Mouse (Mus musculus) G1E (cell line): Measurements from ENCODE around the gene Lrriq1. TPM values are rescaled to one million over a fixed set of nuclear protein-coding genes. Genes with fewer than 3 reads are reported as not detected.

Source experiments
- ATAC-seq: 2 replicates; pipeline ENCODE4 v1.8.0; 2016; ENCODE audit warnings: mild to moderate bottlenecking; ENCODE audit not compliant: insufficient number of reproducible peaks, poor library complexity, low FRiP score, severe bottlenecking; ENCODE audit errors: extremely low read depth
- DNase-seq: peaks from one replicate; pipeline ENCODE4 v3.0.0; 2012; ENCODE audit warnings: low spot score
- H3K27me3 ChIP-seq: 2 replicates; pipeline ENCODE4 v1.6.1; 2012; ENCODE audit warnings: mild to moderate bottlenecking, low read length, inconsistent platforms; ENCODE audit not compliant: insufficient read depth
- H3K36me3 ChIP-seq: replicated peaks from 2 replicates; pipeline ENCODE3; 2012; ENCODE audit warnings: mild to moderate bottlenecking, inconsistent platforms
- H3K4me1 ChIP-seq: 2 replicates; pipeline ENCODE4 v1.6.1; 2012; ENCODE audit warnings: low read depth, low read length, inconsistent platforms, mixed read lengths; ENCODE audit not compliant: insufficient read depth
- H3K4me3 ChIP-seq: 2 replicates; pipeline ENCODE4 v1.5.1; 2012; ENCODE audit warnings: low read depth, mild to moderate bottlenecking, inconsistent platforms, low read length, moderate library complexity, mixed read lengths
- H3K9me3 ChIP-seq: replicated peaks from 2 replicates; pipeline ENCODE4 v1.6.1; 2012; ENCODE audit warnings: inconsistent platforms
- CTCF ChIP-seq: IDR thresholded peaks from 2 replicates; pipeline ENCODE4 v1.5.1; 2012; ENCODE audit warnings: low read depth, low read length, inconsistent platforms, mixed read lengths
- GATA1 ChIP-seq: IDR thresholded peaks from 2 replicates; pipeline ENCODE4 v1.6.1; 2012; ENCODE audit warnings: borderline replicate concordance, low read length, inconsistent platforms, mixed read lengths
- GATA2 ChIP-seq: IDR thresholded peaks from 2 replicates; pipeline ENCODE4 v1.6.1; 2012; ENCODE audit warnings: low read depth, low read length, inconsistent platforms, borderline replicate concordance
- POLR2AphosphoS5 ChIP-seq: IDR thresholded peaks from 2 replicates; pipeline ENCODE4 v1.6.1; 2012; ENCODE audit warnings: low read depth, low read length, inconsistent platforms; ENCODE audit not compliant: insufficient replicate concordance
- TAL1 ChIP-seq: conservative IDR thresholded peaks from 2 replicates; pipeline ENCODE4 v1.6.1; 2012; ENCODE audit warnings: low read depth, low read length, inconsistent platforms, mixed read lengths
- polyA plus RNA-seq: library from polyadenylated mRNA; stranded (reverse); fragments of >175 nt; gene quantifications from 2 replicates; pipeline ENCODE4 v1.2.3, GENCODE M21; 2012
- total RNA-seq, 2 experiments: library from RNA; stranded (forward) in 1 of 2; stranded (reverse) in 1 of 2; fragments of 200-1000 nt in 1 of 2; fragments of >200 nt in 1 of 2; fragmentation: Nextera tagmentation in 1 of 2; gene quantifications; 2 replicates each; pipeline ENCODE4 v1.2.3; 2014 to 2017

Lrriq1 gene
- total RNA-seq (2014; fragmentation: Nextera tagmentation) (not detected in 2 replicates), total RNA-seq (2017) (0.12 and 0.22 TPM in 2 replicates), polyA plus RNA-seq (not detected in 2 replicates)

DNA sequence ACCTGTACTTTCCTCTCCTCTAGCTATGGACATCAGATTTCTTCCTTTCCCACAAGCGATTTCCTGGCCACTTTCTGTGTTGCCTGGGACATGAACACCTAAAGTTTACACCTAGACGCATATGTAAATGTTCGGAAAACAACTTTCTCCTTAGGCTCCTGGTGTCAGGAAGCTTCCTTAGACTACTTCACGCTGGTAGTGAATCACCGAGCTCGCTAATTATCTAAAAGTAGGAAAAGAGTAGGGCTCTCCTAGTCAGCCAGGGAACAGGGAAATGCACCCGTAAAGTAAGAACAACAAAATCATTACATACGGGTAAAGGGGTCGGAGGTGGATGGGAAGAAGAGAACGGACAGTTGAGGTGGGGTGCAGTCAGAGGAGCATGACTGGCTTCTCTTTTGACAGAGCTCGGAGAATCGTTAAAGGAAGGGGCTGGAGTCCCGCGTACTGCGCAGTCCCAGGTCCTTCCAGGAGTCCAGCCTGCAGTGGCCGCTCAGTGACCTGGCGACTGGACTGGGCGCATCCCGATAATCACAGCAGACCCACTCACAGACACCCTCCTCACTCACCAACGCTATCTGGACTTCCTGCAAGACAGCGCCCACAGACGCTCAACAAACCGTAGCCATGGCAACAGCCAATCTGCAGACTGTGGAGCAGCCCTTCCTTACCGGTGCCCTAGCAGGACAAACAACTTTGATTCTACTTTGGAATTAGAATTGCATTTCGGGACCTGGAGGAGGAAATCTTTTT lies at the start of gene Lrriq1:
Gene Lrriq1, minus strand, starts transcription at position 616 of the 753 bp plus-strand sequence.
- no peak within 1 kb of the TSS for H3K4me3 ChIP-seq
- TF ChIP-seq GATA2 (no peak), CTCF (no peak), GATA1 (no peak), POLR2AphosphoS5 (no peak)
- H3K36me3 ChIP-seq: no peaks in the 10 kb centered on the region
- H3K27me3 ChIP-seq: no peaks in the 10 kb centered on the region
- peaks cover 9% of the 10 kb centered on the region for H3K9me3 ChIP-seq
- ATAC-seq (no peak), DNase-seq (no peak)
- H3K4me1 ChIP-seq: no peaks in the 10 kb centered on the region

DNA sequence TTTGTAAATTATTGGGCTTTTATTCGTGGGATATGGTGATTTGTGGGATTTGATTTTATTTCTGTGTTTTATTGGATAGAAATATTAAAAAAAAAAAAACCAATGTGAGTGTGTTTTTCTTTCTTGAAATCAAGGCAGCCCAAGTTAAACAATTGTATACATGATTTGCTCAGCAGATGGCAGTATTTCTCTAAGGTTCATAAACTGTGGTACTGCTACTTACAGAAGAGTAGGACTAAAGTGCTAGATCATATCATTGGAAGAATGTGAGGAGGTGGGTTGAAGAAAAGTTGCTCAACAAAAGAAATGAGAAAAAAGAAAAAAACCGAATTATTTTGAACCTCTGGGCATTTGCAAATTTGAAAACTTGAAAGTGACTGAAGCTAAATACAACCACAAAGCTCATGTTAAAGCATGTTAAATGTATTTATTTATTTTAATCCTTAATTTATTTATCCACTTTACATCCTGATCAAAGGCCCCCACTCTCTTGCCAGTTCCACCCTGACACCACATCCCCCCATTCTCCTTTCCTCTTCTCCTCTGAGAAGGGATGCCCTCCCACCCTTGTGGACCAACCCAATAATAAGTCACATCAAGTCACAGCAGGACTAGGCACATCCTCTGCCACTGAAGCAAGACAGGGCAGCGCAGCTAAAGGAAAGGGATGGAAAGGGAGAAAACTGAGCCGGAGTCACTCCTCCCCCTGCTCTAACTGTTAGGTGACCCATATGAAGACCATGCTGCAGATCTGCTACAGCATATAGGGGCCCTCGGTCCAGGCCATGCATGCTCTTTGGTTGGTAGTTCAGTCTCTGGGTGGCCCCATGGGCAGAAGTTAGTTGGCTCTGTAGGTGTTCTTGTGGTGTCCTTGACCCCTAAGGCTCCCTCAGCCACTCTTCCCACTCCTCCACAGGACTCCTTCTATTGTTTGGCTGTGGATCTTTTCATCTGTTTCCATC lies 18.0 kb upstream of the Lrriq1 start:
- Histone ChIP-seq H3K27me3 (no peaks in the 10 kb centered on the region), H3K9me3 (no peaks in the 10 kb centered on the region), H3K4me1 (no peaks in the 10 kb centered on the region), H3K36me3 (no peaks in the 10 kb centered on the region), H3K4me3 (no peak overlapping the region)
- ATAC-seq (no peak), DNase-seq (no peak)
- no peak for TF ChIP-seq GATA1
- TF ChIP-seq TAL1: no peak
- no peak for TF ChIP-seq CTCF
- TF ChIP-seq GATA2: no peak
- no peak for TF ChIP-seq POLR2AphosphoS5

DNA sequence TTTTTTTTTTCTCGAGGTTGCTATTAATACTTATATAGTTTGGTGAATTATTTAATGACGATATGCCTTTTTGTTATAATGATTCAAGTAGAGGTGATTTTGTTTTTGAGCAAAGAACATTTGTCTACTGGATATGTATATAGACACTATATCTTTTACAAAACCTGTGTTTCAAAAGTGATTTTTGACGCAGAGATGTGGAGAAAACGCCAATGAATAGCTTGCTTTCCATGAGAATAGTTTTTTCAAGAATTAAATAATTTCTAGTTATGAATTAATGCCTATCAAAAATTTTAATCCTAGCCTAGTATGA lies 294 bp upstream of the Lrriq1 start:
- Histone ChIP-seq H3K4me3 (no peak overlapping the region), H3K4me1 (no peaks in the 10 kb centered on the region)
- TF ChIP-seq CTCF (no peak), POLR2AphosphoS5 (no peak), TAL1 (no peak), GATA1 (no peak), GATA2 (no peak)

DNA sequence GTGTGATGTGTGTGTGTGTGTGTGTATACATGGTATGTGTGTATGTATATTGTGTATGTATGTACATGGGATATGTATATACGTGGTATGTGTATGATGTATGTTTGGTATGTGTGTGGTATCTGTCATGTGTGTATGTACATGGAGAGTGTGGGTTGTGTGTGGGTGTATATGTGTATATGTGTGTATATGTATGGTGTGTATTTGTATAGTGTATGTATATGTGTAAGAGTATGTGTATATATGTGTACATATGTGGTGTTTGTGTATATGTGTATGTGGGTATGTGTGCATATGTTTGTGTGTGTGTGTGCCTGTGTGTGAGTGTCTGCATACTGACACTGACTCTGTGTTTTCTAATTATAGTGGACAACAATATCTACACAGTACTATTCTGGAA lies 9.5 kb downstream of the Lrriq1 start:
- no peak for ATAC-seq
- TF ChIP-seq TAL1 (no peak), GATA2 (no peak), GATA1 (no peak), POLR2AphosphoS5 (no peak), CTCF (no peak)
- DNase-seq: no peak
- Histone ChIP-seq H3K4me1 (no peaks in the 10 kb centered on the region), H3K27me3 (no peaks in the 10 kb centered on the region), H3K9me3 (0 out of 2 replicates have a peak, but pooled peaks cover 4% of the 10 kb centered on the region), H3K4me3 (no peak overlapping the region), H3K36me3 (no peaks in the 10 kb centered on the region)

More for the DNA sequence above, 294 bp upstream of the Lrriq1 start:
- no peak for ATAC-seq
- no peak for DNase-seq
- Histone ChIP-seq H3K27me3 (no peaks in the 10 kb centered on the region), H3K36me3 (no peaks in the 10 kb centered on the region), H3K9me3 (peaks cover 11% of the 10 kb centered on the region)

DNA sequence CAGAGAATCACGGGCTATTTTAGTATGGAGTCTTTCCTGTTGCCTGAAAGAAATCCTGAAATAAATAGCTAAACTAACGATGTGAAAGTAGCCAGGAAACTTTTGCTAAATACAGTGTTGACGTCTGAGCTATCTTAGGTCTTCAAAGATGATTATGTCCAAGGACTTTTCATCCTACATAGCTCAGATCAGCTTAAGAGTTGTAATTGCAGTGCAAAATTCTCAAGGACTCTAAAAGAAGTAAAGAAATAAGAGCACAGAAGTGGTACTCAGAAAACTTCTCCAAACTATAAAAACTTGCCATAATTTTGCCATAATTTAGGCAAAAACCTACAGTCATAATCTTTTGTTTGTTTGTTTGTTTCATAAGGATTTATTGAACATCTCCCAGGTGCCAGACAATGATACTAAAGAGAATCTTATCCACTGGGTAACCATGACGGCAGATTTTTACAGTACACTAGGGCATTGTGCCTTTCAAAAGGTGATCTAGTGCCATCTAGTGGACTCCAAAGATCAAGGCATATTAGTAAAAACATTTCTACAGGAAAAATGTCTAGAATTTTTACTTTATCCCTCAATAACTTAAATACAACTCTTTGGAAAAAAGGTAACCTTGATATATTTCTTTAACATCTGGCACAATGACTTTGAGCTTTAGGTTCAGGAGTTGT lies 41.3 kb downstream of the Lrriq1 start:
- no peak overlapping the region for H3K4me3 ChIP-seq
- DNase-seq (no peak), ATAC-seq (no peak)
- no peaks in the 10 kb centered on the region for H3K36me3 ChIP-seq
- TF ChIP-seq GATA2 (no peak), POLR2AphosphoS5 (no peak), CTCF (no peak), GATA1 (no peak), TAL1 (no peak)
- H3K27me3 ChIP-seq: no peaks in the 10 kb centered on the region
- H3K4me1 ChIP-seq: no peaks in the 10 kb centered on the region
- no peaks in the 10 kb centered on the region for H3K9me3 ChIP-seq
